Mouse (Mus musculus) testis, postnatal 14 days (tissue): ENCODE data around the gene Fam129a.

Experiments
- DNase-seq: peaks from one replicate; pipeline ENCODE4 v3.0.0; 2021; ENCODE audit warnings: low spot score

The Fam129a gene

DNA sequence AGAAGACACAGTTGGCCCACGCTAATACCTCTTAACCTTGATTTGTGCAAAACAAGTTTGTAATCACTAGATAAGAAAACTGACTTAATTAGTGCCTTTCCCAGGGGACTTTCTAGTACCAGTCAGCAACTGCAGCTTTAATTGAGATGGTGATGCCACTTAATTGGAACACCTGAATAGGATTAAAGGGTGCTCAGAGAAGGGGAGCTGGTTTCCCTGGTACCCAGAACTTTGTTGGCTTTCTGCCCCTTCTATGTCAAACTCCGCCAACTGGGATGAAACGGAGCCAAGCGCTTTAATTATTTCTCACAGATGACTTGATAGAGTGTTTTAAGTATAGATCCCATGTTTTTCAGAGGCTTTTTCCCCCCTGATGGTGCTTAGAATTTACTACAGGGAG, 55.6 kb downstream of the Fam129a start:
- no peak for DNase-seq

DNA sequence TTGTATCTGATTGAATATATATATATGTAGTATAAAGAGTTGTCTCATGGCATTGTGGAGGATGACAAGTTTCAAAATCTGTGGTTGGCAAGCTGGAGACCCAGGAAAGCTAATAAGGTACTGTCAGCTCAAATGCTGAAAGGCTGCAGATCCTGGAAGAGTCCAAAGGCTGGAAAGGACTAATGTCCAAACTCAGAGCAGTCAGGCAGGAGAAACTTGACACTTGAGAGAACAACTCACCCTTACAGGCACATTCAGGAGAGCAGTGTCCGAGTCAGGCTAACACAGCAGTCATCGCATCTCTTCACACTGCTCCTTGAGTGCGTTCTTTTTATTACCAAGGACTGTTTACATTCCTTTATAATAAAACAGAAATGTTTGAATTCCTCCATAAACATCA, 56.2 kb downstream of the Fam129a start:
- DNase-seq: no peak

DNA sequence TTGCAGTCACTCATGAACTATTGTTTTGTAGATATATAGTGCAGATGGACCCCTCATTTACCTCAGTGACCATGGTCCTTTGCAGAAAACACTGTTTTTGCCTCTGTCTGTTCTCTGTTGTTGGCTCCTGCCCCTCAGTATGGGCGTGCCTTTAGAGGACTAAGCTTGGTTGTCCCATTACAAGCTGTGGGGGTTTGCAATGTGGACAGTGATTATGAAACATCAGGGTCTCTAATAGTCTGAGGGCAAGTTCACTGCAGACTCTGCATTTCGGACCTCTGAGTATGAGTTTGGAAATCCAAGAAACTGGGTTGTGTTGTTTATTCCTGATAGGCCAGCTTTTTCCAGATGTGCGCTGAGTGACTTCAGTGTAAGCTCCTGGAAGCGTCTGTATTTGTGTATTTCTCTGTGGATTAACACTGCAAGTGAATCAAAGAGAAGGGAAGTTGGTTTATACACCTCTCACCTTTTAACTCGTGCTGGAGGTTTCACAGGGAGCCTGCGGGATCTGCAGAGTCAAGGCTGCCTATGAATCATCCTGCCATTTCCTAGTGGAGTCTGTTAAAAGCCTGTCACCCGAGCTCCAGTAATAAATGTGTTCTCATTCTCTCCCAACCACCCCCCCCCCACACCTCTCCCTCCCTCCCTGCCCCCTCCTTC, 58.7 kb downstream of the Fam129a start:
- DNase-seq: no peak

DNA sequence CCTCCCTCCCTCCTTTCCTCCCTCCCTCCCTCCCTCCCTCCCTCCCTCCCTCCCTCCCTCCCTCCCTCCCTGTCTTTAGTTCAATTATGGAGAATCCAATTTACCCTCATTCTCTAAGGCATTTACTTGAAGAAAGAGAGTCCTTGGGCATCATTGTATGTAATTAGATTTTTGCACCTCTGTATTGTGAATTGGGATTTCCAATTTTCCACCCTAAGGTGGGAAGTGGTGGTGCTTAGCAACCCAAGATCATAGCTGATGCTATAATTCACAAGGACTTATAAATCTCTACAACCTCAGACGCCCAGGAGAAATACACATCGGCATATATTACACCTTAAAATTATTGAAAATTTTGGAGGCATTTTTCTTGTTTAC, 59.3 kb downstream of the Fam129a start:
- DNase-seq: no peak

- DNase-seq: no peak
These were observed 60.1 kb downstream of the Fam129a start for GRCm38 (mm10) chr1:151631061-151631460.

DNA sequence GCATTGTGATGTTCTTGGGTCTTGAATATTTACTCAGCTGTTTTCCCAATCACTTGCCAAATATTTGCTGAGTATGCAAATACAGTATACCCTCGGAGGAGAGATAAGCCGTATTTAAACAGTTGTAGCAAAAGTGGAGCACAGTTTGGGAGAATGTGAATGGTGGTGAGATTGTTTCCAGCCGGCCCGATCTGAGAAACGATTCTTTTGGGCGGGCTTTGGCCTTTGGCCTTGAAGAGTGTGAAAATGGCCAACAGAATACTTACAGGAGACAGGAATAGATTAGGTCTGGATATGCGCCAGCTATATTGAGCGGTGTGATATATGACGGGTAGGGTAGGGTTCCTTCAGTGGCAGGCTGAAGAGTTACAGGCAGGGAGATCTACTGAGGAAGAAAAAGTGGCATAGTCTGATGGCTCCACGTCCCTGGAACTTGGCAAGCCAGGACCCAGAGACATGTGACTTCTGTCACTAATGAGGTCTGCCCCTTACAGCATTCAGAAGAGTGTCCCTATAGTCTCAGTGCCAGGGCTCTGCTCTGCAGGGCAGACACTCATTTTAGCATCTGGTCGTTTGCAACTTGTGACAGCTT, 60.8 kb downstream of the Fam129a start:
- no peak for DNase-seq

DNA sequence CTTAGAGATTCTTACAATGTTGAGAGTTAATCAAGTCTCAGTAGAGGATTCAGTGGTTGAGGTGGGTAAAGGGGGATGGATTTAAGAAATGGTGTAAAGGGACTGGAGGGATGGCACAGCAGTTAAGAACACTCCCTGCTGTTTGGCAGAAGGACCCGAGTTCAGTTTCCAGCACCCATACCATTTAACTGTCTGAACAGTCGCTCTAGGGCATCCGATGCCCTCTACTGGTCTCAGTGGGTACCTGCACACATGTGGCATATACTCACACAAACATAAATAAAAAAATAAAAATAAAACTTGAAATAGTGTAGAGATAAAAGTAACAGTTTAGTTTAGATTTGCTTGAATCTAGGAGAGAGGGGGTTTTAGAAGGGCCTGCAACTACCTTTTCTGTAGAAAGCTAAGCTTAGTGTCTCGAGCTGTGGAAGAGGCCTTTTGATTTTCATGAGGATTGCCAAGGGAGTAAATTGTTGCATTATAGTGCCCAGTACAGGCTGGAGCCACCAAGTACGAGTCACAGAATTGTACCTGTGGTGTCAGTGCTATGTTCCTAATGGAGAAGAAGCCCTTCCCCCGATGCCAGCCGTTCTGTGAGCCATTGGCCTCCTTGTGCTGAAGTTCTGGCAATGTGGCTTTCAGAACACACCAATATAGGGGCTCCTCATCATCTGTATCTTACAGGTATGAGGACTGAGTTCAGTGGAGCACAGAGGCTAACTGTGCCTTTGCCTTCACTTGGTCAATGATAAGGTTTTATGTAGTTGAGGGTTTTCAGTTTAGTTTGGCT, 61.8 kb downstream of the Fam129a start:
- no peak for DNase-seq

GRCm38 (mm10) chr1:151636637-151637036, 65.7 kb downstream of the Fam129a start:
- DNase-seq: no peak

DNA sequence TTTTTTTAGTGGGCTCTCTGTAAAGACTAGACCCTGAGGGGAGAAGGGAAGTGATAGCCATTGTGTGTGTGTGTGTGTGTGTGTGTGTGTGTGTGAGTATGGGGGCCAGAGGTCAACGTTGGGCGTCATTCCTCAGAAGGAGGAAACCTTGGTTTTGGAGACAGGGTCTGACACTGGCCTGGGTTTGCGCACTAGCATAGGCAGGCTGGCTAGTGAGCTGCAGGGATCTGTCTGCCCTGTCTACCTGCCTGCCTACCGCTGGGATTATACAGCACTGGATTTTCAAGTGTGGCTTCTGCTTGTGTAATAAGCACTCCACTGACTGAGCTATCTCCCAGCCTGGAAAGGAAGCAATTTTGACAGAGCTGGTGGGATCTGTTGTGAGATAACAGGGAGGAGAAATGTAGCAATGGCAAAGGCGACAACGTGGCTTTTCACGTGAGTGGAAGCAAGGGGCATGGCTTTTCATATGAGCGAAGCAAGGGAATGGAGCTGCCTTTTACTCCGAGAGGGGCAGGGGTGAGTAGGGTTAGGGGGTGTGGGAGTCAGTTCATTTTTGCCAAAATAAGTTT, 66.5 kb downstream of the Fam129a start:
- DNase-seq: no peak

- DNase-seq: no peak
These were observed 67.4 kb downstream of the Fam129a start for GRCm38 (mm10) chr1:151638357-151638756.

DNA sequence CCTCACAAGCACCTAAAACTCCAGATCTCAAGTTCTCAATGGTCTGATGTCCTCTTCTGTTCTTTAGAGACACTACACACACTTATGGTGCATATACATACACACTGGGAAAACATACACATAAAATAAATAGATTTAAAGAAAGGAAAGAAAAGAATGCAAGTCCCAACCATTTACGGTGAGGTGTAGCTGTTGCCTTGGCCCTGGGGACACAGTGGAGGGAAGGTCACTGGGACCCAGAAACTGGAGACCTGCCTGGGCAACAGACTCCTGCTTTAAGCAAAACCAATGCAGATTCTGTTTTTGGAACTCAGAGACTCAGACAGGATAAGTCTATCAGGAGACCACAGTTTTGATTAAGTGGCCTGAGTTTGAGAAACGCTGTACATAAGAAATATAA, 67.8 kb downstream of the Fam129a start:
- DNase-seq: no peak

DNA sequence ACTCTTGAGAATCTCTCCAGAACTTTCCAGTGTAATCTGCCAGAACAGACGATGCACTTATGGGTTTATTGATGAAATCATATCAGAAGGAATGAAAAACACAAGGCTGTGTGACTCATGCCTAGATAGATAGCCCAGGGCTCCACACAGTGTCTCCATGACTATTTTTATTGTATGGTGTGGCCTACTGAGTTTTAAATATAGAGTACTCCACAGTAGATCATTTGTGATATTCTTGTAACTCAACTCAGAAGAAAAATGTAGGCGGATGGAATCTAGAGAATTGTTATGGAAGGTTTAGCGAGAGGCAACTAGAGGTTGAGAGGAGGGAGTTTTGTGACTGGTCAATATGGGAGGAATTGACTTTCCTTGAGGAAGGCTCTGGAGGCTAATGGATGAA, 75.4 kb downstream of the Fam129a start:
- DNase-seq: no peak

- DNase-seq: no peak
These were observed 77.1 kb downstream of the Fam129a start for GRCm38 (mm10) chr1:151648099-151648498.

DNA sequence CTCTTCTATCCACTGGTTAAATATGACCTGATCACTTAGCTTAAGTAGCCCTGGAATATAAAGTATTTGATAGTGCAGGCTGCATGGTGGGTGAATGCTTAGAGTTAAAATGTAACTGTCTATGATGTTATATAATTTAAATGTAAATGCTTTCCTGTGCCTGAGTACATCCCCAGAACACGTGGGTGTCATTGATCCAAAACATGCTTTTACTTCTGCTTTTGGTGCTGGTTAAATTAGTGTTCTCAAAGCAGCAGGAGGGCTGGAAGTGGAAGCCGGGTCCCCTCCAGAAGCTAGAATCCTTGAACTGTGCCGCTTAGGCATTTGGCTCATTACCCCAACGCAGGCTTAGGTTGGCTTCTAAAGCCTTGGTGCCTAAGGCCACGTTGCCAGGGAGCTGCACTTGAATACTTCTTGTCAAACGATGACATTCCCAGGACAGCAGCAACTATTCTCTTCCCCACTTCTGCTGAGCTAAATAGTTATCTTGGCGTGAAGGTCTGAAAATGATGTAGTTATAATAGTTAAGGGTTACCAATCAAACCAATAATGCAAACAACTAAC, 86.1 kb downstream of the Fam129a start:
- DNase-seq: no peak

- no peak for DNase-seq
These were observed 87.4 kb downstream of the Fam129a start for GRCm38 (mm10) chr1:151658291-151658830.

DNA sequence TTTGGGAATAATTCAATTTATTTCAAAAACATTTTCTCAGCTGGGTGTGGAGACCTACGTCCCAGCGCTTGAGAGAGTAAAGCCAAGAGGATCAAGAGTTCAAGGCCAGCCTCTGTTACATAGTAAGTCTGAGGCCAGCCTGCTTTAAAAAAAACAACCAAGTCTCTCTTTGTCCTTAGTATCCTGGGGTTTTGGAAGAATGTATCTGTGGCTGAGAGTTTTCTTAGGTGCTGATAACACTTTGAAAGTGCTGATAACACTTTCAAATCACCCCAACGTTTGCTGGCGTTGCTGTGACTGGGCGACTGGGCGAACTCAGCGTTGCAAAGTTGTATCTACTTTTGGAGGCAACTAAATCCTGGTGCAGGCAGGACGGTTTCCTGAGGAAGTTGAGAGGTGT, 88.7 kb downstream of the Fam129a start:
- peak; percentile 76 for DNase-seq

GRCm38 (mm10) chr1:151660251-151660650, 89.3 kb downstream of the Fam129a start:
- no peak for DNase-seq

DNA sequence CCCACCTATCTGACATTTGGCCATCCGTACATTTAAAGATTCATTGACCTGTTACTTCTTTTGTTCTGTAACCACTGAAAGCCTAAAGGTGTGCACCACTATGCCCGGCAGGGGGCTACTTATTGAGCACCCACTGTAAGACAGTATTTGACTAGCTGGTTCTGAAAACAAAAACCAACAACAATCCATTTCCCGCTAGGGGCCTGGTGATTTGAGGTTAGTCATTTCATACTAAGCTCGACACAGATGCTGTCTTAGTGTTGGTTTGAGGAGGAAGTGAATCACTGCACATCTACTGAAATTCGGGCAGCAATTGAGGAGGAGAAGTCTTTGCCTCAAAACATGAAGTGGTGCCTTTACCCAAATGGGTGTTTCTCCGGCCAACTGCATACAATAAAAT, 89.9 kb downstream of the Fam129a start:
- no peak for DNase-seq

DNA sequence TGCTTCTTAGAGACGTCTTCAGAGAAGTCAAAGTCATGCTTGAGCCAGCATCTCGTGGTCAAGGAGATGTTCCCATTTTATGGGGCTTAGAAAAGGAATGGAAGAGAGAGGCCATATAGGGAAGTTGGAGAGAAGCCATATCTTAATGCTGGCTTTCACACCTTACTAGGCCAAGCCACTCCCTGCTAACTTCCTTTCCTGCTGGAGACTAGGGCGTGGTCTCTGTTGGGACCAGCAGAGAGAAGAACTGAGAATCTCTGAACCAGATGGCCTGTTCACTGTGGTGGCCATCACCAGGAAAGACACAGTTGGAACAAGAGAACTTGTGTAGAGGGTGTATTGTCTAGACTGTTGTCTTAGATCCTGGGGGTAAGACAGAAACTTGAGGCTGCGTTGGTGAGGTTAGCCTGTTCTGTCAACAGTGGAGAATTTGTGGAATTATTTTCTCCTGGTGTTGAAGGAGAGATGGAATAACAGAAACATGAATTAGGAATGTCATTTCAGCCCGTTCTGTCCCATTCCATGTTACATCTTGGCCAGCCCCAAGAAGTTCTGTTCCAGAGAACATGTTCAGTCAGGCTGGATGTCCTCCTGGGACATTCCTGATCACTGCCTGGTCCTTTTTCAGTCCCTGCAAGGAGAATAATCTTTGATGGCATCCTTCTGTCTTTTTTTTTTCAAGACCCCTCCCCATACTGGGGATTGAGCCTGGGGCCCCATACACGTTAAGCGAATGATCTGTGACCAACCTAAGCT, 90.9 kb downstream of the Fam129a start:
- DNase-seq: no peak

DNA sequence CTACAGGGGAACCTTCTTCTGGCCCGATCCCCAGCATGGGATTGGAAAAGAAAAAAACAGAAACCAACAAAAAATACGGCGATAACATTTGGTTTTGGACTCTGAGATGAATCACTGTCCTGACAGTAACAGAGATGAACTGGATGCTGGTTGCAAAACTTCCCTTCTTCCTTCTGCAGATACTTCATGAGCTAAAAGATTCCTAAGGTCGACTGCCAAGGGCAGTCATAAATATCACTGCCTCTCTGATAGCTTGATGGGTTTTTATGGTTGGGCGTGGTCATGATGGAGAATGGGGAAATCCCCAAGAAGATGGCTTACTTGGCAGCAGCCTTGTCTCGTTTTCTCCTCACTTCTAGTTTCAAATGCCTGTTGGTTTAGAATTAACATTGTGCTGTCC, 92.0 kb downstream of the Fam129a start:
- DNase-seq: no peak

- DNase-seq: no peak
These were observed 93.4 kb downstream of the Fam129a start for GRCm38 (mm10) chr1:151664384-151664783.
